Mouse (Mus musculus): Measurements from ENCODE around the gene Arhgef19. TPM values are rescaled to one million over a fixed set of nuclear protein-coding genes. Genes with fewer than 3 reads are reported as not detected.

Gene Arhgef19
- 1.2 TPM for polyA plus RNA-seq (2014; fragmentation: Illumina TruSeq; extraction: RNeasy Lipid Tissue Mini Kit (QIAGEN cat#74804); ENCODE audit: low read depth, low replicate concordance)

GRCm38 (mm10) chr4:141239388-141240125 is at the start of gene Arhgef19:
Gene Arhgef19, plus strand, starts transcription at chr4:141239499.

GRCm38 (mm10) chr4:141213770-141214336 is 25.4 kb upstream of the Arhgef19 start, which contains the start of gene Rsg1:
Gene Rsg1, plus strand, starts transcription at chr4:141213956.

GRCm38 (mm10) chr4:141301116-141301553 is 61.8 kb downstream of the Arhgef19 start, which contains the start of gene Epha2:
Gene Epha2, plus strand, starts transcription at chr4:141301240.

Other genes starting within 250 kb of the Arhgef19 start
- not detected for gene Mfap2, start 229.1 kb upstream of the Arhgef19 start, polyA plus RNA-seq (2014; fragmentation: Illumina TruSeq; extraction: RNeasy Lipid Tissue Mini Kit (QIAGEN cat#74804); ENCODE audit: low read depth, low replicate concordance)
- 1.5 TPM for gene Crocc, start 178.9 kb upstream of the Arhgef19 start, polyA plus RNA-seq (2014; fragmentation: Illumina TruSeq; extraction: RNeasy Lipid Tissue Mini Kit (QIAGEN cat#74804); ENCODE audit: low read depth, low replicate concordance)
- 7.5 TPM for gene Necap2, start 161.1 kb upstream of the Arhgef19 start, polyA plus RNA-seq (2014; fragmentation: Illumina TruSeq; extraction: RNeasy Lipid Tissue Mini Kit (QIAGEN cat#74804); ENCODE audit: low read depth, low replicate concordance)
- not detected for gene Spata21, start 151.2 kb upstream of the Arhgef19 start, polyA plus RNA-seq (2014; fragmentation: Illumina TruSeq; extraction: RNeasy Lipid Tissue Mini Kit (QIAGEN cat#74804); ENCODE audit: low read depth, low replicate concordance)
- 28.2 TPM for gene Szrd1, start 99.7 kb upstream of the Arhgef19 start, polyA plus RNA-seq (2014; fragmentation: Illumina TruSeq; extraction: RNeasy Lipid Tissue Mini Kit (QIAGEN cat#74804); ENCODE audit: low read depth, low replicate concordance)
- 7.3 TPM for gene Fbxo42, start 91.6 kb upstream of the Arhgef19 start, polyA plus RNA-seq (2014; fragmentation: Illumina TruSeq; extraction: RNeasy Lipid Tissue Mini Kit (QIAGEN cat#74804); ENCODE audit: low read depth, low replicate concordance)
- 0.76 TPM for gene Rsg1, start 25.5 kb upstream of the Arhgef19 start, polyA plus RNA-seq (2014; fragmentation: Illumina TruSeq; extraction: RNeasy Lipid Tissue Mini Kit (QIAGEN cat#74804); ENCODE audit: low read depth, low replicate concordance)
- gene Epha2, start 61.7 kb downstream of the Arhgef19 start, polyA plus RNA-seq (2014; fragmentation: Illumina TruSeq; extraction: RNeasy Lipid Tissue Mini Kit (QIAGEN cat#74804); ENCODE audit: low read depth, low replicate concordance): 0.70 TPM
- gene Fam131c, start 128.7 kb downstream of the Arhgef19 start, polyA plus RNA-seq (2014; fragmentation: Illumina TruSeq; extraction: RNeasy Lipid Tissue Mini Kit (QIAGEN cat#74804); ENCODE audit: low read depth, low replicate concordance): not detected
- gene Clcnka, start 159.2 kb downstream of the Arhgef19 start, polyA plus RNA-seq (2014; fragmentation: Illumina TruSeq; extraction: RNeasy Lipid Tissue Mini Kit (QIAGEN cat#74804); ENCODE audit: low read depth, low replicate concordance): not detected
- not detected for gene Clcnkb, start 176.5 kb downstream of the Arhgef19 start, polyA plus RNA-seq (2014; fragmentation: Illumina TruSeq; extraction: RNeasy Lipid Tissue Mini Kit (QIAGEN cat#74804); ENCODE audit: low read depth, low replicate concordance)
- gene Hspb7, start 181.3 kb downstream of the Arhgef19 start, polyA plus RNA-seq (2014; fragmentation: Illumina TruSeq; extraction: RNeasy Lipid Tissue Mini Kit (QIAGEN cat#74804); ENCODE audit: low read depth, low replicate concordance): not detected
- gene Srarp, start 196.6 kb downstream of the Arhgef19 start, polyA plus RNA-seq (2014; fragmentation: Illumina TruSeq; extraction: RNeasy Lipid Tissue Mini Kit (QIAGEN cat#74804); ENCODE audit: low read depth, low replicate concordance): not detected
- gene Zbtb17, start 205.2 kb downstream of the Arhgef19 start, polyA plus RNA-seq (2014; fragmentation: Illumina TruSeq; extraction: RNeasy Lipid Tissue Mini Kit (QIAGEN cat#74804); ENCODE audit: low read depth, low replicate concordance): not detected